Mouse (Mus musculus) lung, postnatal 14 days (tissue): Measurements from ENCODE around the gene Xirp1.

Experiments used
- DNase-seq: peaks from one replicate; pipeline ENCODE4 v3.0.0; 2021

The Xirp1 gene

GRCm38 (mm10) chr9:119984536-119985011 is 38.8 kb downstream of the Xirp1 start, which contains the start of gene Csrnp1:
Gene Csrnp1 (minus strand): TSS chr9:119984658.
- no peak for DNase-seq

GRCm38 (mm10) chr9:119983585-119984535 is 39.5 kb downstream of the Xirp1 start:
- peak; percentile 95 for DNase-seq

GRCm38 (mm10) chr9:119982956-119983551 is 40.3 kb downstream of the Xirp1 start:
- peak; percentile 57 for DNase-seq

- DNase-seq, result peak; percentile 79
Observed at GRCm38 (mm10) chr9:119982241-119982811, 41.1 kb downstream of the Xirp1 start.

- peak; percentile 84 for DNase-seq
Observed at GRCm38 (mm10) chr9:119981183-119982179, 41.9 kb downstream of the Xirp1 start.

- no peak for DNase-seq
Observed at GRCm38 (mm10) chr9:119980770-119981182, 42.6 kb downstream of the Xirp1 start.

GRCm38 (mm10) chr9:119979749-119980148 is 43.6 kb downstream of the Xirp1 start:
- DNase-seq, result no peak

- DNase-seq, result no peak
Observed at GRCm38 (mm10) chr9:119978811-119979441, 44.5 kb downstream of the Xirp1 start.

- no peak for DNase-seq
Observed at GRCm38 (mm10) chr9:119978151-119978810, 45.1 kb downstream of the Xirp1 start.

- DNase-seq, result no peak
Observed at GRCm38 (mm10) chr9:119977557-119978060, 45.8 kb downstream of the Xirp1 start.

- no peak for DNase-seq
Observed at GRCm38 (mm10) chr9:119976704-119977556, 46.5 kb downstream of the Xirp1 start.

- no peak for DNase-seq
Observed at GRCm38 (mm10) chr9:119975286-119975685, 48.1 kb downstream of the Xirp1 start.

GRCm38 (mm10) chr9:119974609-119975008 is 48.8 kb downstream of the Xirp1 start:
- no peak for DNase-seq

- DNase-seq, result no peak
Observed at GRCm38 (mm10) chr9:119973869-119974520, 49.4 kb downstream of the Xirp1 start.

- DNase-seq, result no peak
Observed at GRCm38 (mm10) chr9:119973281-119973680, 50.1 kb downstream of the Xirp1 start.

- no peak for DNase-seq
Observed at GRCm38 (mm10) chr9:119972582-119972981, 50.8 kb downstream of the Xirp1 start.

GRCm38 (mm10) chr9:119972166-119972565 is 51.2 kb downstream of the Xirp1 start:
- DNase-seq, result no peak

GRCm38 (mm10) chr9:119970763-119971656 is 52.4 kb downstream of the Xirp1 start:
- no peak for DNase-seq
